Mouse (Mus musculus): ENCODE results near the gene Insr. TPM values are rescaled to one million over a fixed set of nuclear protein-coding genes. Genes with fewer than 3 reads are reported as not detected.
"Not testable (repeated sequence)": the region's sequence is repeated elsewhere in the genome, so short reads cannot be mapped to it uniquely, and the experiment has no call there.

The Insr gene
- polyA plus RNA-seq, 1 experiment from 2014 or later, result 34.5 TPM

DNA sequence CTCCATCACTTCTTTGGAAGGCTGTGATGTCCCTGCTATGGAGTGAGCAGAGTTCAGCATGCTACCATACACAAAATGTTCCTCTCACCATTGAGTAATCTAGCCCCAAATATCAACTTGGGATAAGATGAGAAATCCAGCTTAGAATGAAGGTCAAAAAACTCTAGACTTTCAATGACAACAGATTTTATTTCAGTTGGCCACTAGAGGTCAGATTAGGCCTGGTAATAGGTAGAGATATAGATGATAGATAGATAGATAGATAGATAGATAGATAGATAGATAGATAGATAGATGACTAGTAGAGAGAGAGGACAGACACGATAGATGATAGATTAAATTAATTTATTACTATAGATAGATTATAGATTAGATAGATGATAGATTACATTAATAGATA is 99.5 kb downstream of the Insr start:
- DNase-seq (ENCODE audit: low spot score), result no peak

DNA sequence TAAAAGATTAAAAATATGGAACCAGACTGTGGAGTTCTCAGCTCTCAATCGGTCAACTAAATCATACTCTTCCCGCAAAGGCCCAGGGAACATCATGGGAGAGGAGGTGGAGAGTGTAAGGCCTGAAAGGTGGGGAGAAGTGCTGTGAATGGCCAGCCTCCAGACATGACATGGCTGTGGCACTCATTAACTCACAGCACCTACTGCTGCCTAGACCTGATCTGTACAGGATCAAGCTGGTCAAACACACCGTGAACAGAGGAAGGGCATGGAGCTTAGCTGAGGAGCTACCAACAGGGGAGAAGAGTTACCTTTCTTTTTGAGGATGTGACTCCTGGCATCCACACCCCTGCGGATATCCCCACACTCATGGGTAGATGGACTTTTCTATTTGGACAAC is 102.0 kb downstream of the Insr start:
- Histone ChIP-seq H3K9ac (ENCODE audit: low read depth, low read length) (no peak overlapping the region), H3K4me2 (no peak overlapping the region), H3K4me3 (ENCODE audit: low read depth, low read length) (no peak overlapping the region), H3K36me3 (ENCODE audit: control insufficient read depth, insufficient read depth, low read length) (peaks cover 13% of the 10 kb centered on the region), H3K4me1 (replicated peaks; ENCODE audit: control insufficient read depth, insufficient read depth, low read length) (no peaks in the 10 kb centered on the region), H3K27me3 (replicated peaks; ENCODE audit: control insufficient read depth, insufficient read depth, low read length) (no peaks in the 10 kb centered on the region), H3K9me3 (ENCODE audit: control insufficient read depth, low read length) (peaks cover 4% of the 10 kb centered on the region), H3K27ac (ENCODE audit: low read depth, low read length) (no peak overlapping the region)
- DNase-seq (ENCODE audit: low spot score) (no peak), ATAC-seq (replicated peaks; ENCODE audit: low FRiP score) (no peak)
- WGBS, result 95% methylated on average over 4 of the region's 4 CpGs

More for the DNA sequence above, 99.5 kb downstream of the Insr start:
- Histone ChIP-seq H3K9me3 (ENCODE audit: control insufficient read depth, low read length) (peaks cover 4% of the 10 kb centered on the region), H3K4me2 (no peak overlapping the region), H3K27ac (ENCODE audit: low read depth, low read length) (no peak overlapping the region), H3K27me3 (replicated peaks; ENCODE audit: control insufficient read depth, insufficient read depth, low read length) (no peaks in the 10 kb centered on the region), H3K4me3 (ENCODE audit: low read depth, low read length) (no peak overlapping the region), H3K9ac (ENCODE audit: low read depth, low read length) (no peak overlapping the region), H3K4me1 (replicated peaks; ENCODE audit: control insufficient read depth, insufficient read depth, low read length) (no peaks in the 10 kb centered on the region), H3K36me3 (ENCODE audit: control insufficient read depth, insufficient read depth, low read length) (peaks cover 14% of the 10 kb centered on the region)
- ATAC-seq (replicated peaks; ENCODE audit: low FRiP score), result no peak
- 72% methylated on average over 1 of the region's 1 CpGs for WGBS

- Histone ChIP-seq H3K9me3 (ENCODE audit: control insufficient read depth, low read length) (peaks cover 4% of the 10 kb centered on the region), H3K4me3 (ENCODE audit: low read depth, low read length) (no peak overlapping the region), H3K27me3 (replicated peaks; ENCODE audit: control insufficient read depth, insufficient read depth, low read length) (no peaks in the 10 kb centered on the region), H3K4me1 (replicated peaks; ENCODE audit: control insufficient read depth, insufficient read depth, low read length) (no peaks in the 10 kb centered on the region), H3K27ac (ENCODE audit: low read depth, low read length) (no peak overlapping the region), H3K36me3 (ENCODE audit: control insufficient read depth, insufficient read depth, low read length) (peaks cover 20% of the 10 kb centered on the region), H3K4me2 (no peak overlapping the region), H3K9ac (ENCODE audit: low read depth, low read length) (no peak overlapping the region)
- WGBS, result 85% methylated on average over 1 of the region's 1 CpGs
- ATAC-seq (replicated peaks; ENCODE audit: low FRiP score) (no peak), DNase-seq (ENCODE audit: low spot score) (no peak)
Observed at GRCm38 (mm10) chr8:3172246-3172645, 107.2 kb downstream of the Insr start.

- WGBS, result 48% methylated on average over 1 of the region's 1 CpGs
- ATAC-seq (replicated peaks; ENCODE audit: low FRiP score), result no peak
Observed at GRCm38 (mm10) chr8:3146506-3146905, 132.9 kb downstream of the Insr start.

DNA sequence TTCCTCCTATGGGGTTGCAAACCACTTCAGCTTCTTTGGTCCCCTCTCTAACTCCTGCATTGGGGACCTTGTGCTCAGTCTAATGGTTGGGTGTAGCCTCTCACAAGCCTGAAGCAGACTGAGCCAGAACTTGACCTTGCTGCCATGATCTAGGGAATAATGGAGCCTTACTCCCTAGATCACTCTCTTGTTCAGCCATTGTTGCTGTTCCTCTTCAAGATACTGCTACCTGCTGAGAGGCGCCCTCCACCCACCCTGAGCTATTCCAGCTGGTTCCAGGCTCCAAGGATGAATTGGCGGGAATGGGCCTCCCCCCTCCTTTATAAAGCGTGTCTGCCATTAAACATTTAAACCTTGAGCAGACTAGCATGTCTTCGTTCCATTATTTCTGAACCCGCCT is 179.0 kb downstream of the Insr start:
- H3K4me1 ChIP-seq (replicated peaks; ENCODE audit: control insufficient read depth, insufficient read depth, low read length); H3K9ac ChIP-seq (ENCODE audit: low read depth, low read length); H3K4me2 ChIP-seq; H3K9me3 ChIP-seq (ENCODE audit: control insufficient read depth, low read length); DNase-seq (ENCODE audit: low spot score); H3K27ac ChIP-seq (ENCODE audit: low read depth, low read length); H3K4me3 ChIP-seq (ENCODE audit: low read depth, low read length); H3K27me3 ChIP-seq (replicated peaks; ENCODE audit: control insufficient read depth, insufficient read depth, low read length); ATAC-seq (replicated peaks; ENCODE audit: low FRiP score); H3K36me3 ChIP-seq (ENCODE audit: control insufficient read depth, insufficient read depth, low read length): not testable (repeated sequence)
- 82% methylated on average over 5 of the region's 5 CpGs for WGBS

More at GRCm38 (mm10) chr8:3146506-3146905, 132.9 kb downstream of the Insr start:
- Histone ChIP-seq H3K4me3 (ENCODE audit: low read depth, low read length) (no peak overlapping the region), H3K27ac (ENCODE audit: low read depth, low read length) (no peak overlapping the region), H3K9ac (ENCODE audit: low read depth, low read length) (no peak overlapping the region), H3K4me2 (no peak overlapping the region), H3K36me3 (ENCODE audit: control insufficient read depth, insufficient read depth, low read length) (no peaks in the 10 kb centered on the region), H3K27me3 (replicated peaks; ENCODE audit: control insufficient read depth, insufficient read depth, low read length) (no peaks in the 10 kb centered on the region), H3K4me1 (replicated peaks; ENCODE audit: control insufficient read depth, insufficient read depth, low read length) (no peaks in the 10 kb centered on the region), H3K9me3 (ENCODE audit: control insufficient read depth, low read length) (no peaks in the 10 kb centered on the region)
- no peak for DNase-seq (ENCODE audit: low spot score)

Small RNA genes lying within 50 kb of the gene (microRNA-seq; reads per million reads assigned to microRNA genes)
- not detected for gene Gm25775 (ENCODE audit: borderline number of aligned reads)

Other genes starting within 250 kb of the Insr start
- 0.32 and 0.40 TPM in 2 replicates for gene A430078G23Rik, start 73.8 kb upstream of the Insr start, polyA plus RNA-seq (2014; fragmentation: Nextera tagmentation; extraction: Ambion mirVana)
- 5.2 and 6.4 TPM in 2 replicates for gene Arhgef18, start 113.4 kb upstream of the Insr start, polyA plus RNA-seq (2014; fragmentation: Nextera tagmentation; extraction: Ambion mirVana)
- 3.4 and 4.3 TPM in 2 replicates for gene Pex11g, start 188.1 kb upstream of the Insr start, polyA plus RNA-seq (2014; fragmentation: Nextera tagmentation; extraction: Ambion mirVana)
- not detected in 2 replicates for gene Tex45, start 191.2 kb upstream of the Insr start, polyA plus RNA-seq (2014; fragmentation: Nextera tagmentation; extraction: Ambion mirVana)
- gene Zfp358, start 213.5 kb upstream of the Insr start, polyA plus RNA-seq (2014; fragmentation: Nextera tagmentation; extraction: Ambion mirVana), result 8.7 and 8.9 TPM in 2 replicates
- 36.2 and 39.8 TPM in 2 replicates for gene Mcoln1, start 220.8 kb upstream of the Insr start, polyA plus RNA-seq (2014; fragmentation: Nextera tagmentation; extraction: Ambion mirVana)
- 17.8 and 22.9 TPM in 2 replicates for gene Pnpla6, start 235.8 kb upstream of the Insr start, polyA plus RNA-seq (2014; fragmentation: Nextera tagmentation; extraction: Ambion mirVana)

Measured in liver, embryonic 11.5 days (tissue).